Mouse (Mus musculus): ENCODE data around the gene AI661453.

- TF ChIP-seq CTCF (IDR thresholded peaks at IDR 0.05; ENCODE audit: low read depth, low read length) (no peak), POLR2A (IDR thresholded peaks at IDR 0.05; ENCODE audit: borderline replicate concordance, low read depth, low read length) (no peak)
Observed at GRCm38 (mm10) chr17:47454675-47455074, 18.3 kb downstream of the AI661453 start.

All from bone marrow macrophage, adult 2 months (primary cell).